Mouse (Mus musculus): ENCODE measurements around the gene Cd247. TPM values are rescaled to one million over a fixed set of nuclear protein-coding genes. Genes with fewer than 3 reads are reported as not detected.

Gene Cd247
- polyA plus RNA-seq, 1 experiment, result not detected

GRCm38 (mm10) chr1:165913720-165914415 lies 125.4 kb downstream of the Cd247 start:
- no peak overlapping the region for H3K4me3 ChIP-seq
- no peaks in the 10 kb centered on the region for H3K27me3 ChIP-seq (ENCODE audit: control insufficient read depth, insufficient read depth, insufficient read length)
- H3ac ChIP-seq (ENCODE audit: control insufficient read depth, insufficient read length), result no peak overlapping the region
- H3K36me3 ChIP-seq (ENCODE audit: control insufficient read depth, insufficient read depth), result peaks cover 18% of the 10 kb centered on the region
- no peak overlapping the region for H3K4me2 ChIP-seq (ENCODE audit: low read depth)
- H3K79me2 ChIP-seq (ENCODE audit: control insufficient read depth, insufficient read depth), result no peaks in the 10 kb centered on the region
- TF ChIP-seq USF1 (IDR thresholded peaks at IDR 0.05; ENCODE audit: low read depth), result no peak
- no peak for TF ChIP-seq E2F4 (IDR thresholded peaks at IDR 0.05; ENCODE audit: insufficient read depth)
- TF ChIP-seq REST (IDR thresholded peaks at IDR 0.05; ENCODE audit: insufficient read depth, insufficient read length), result no peak
- no peak for TF ChIP-seq TCF3 (IDR thresholded peaks at IDR 0.05; ENCODE audit: insufficient read length, low read depth)
- TF ChIP-seq POLR2A (IDR thresholded peaks at IDR 0.05; ENCODE audit: insufficient read length, low read depth), result no peak
- no peak for TF ChIP-seq MAX (IDR thresholded peaks at IDR 0.05; ENCODE audit: low read depth)
- TF ChIP-seq MYOG (IDR thresholded peaks at IDR 0.05; ENCODE audit: control insufficient read depth in 1 of 3, insufficient read depth in 1 of 3, insufficient read length in 2 of 3, low read depth in 2 of 3), result no peak
- no peak for TF ChIP-seq SRF (IDR thresholded peaks at IDR 0.05; ENCODE audit: control insufficient read depth, insufficient read length, low read depth)
- no peak for TF ChIP-seq POLR2AphosphoS2 (IDR thresholded peaks at IDR 0.05; ENCODE audit: insufficient read length, low read depth)
- no peak for TF ChIP-seq MYOD1 (IDR thresholded peaks at IDR 0.05; ENCODE audit: control insufficient read depth in 1 of 3, insufficient read length in 2 of 3, low read depth in 2 of 3)
- TF ChIP-seq TCF12 (IDR thresholded peaks at IDR 0.05; ENCODE audit: insufficient read depth, poor library complexity, severe bottlenecking), result no peak
- no peak for TF ChIP-seq CEBPB (IDR thresholded peaks at IDR 0.05; ENCODE audit: insufficient read depth, poor library complexity, severe bottlenecking)

GRCm38 (mm10) chr1:165914416-165914801 lies 125.9 kb downstream of the Cd247 start:
- Histone ChIP-seq H3K4me3 (no peak overlapping the region), H3K79me2 (ENCODE audit: control insufficient read depth, insufficient read depth) (peaks cover 5% of the 10 kb centered on the region), H3K27me3 (ENCODE audit: control insufficient read depth, insufficient read depth, insufficient read length) (no peaks in the 10 kb centered on the region), H3ac (ENCODE audit: control insufficient read depth, insufficient read length) (no peak overlapping the region), H3K4me2 (ENCODE audit: low read depth) (no peak overlapping the region), H3K36me3 (ENCODE audit: control insufficient read depth, insufficient read depth) (peaks cover 16% of the 10 kb centered on the region)
- TF ChIP-seq MYOD1 (IDR thresholded peaks at IDR 0.05; ENCODE audit: control insufficient read depth in 1 of 3, insufficient read length in 2 of 3, low read depth in 2 of 3) (no peak), POLR2AphosphoS2 (IDR thresholded peaks at IDR 0.05; ENCODE audit: insufficient read length, low read depth) (no peak), TCF12 (IDR thresholded peaks at IDR 0.05; ENCODE audit: insufficient read depth, poor library complexity, severe bottlenecking) (no peak), E2F4 (IDR thresholded peaks at IDR 0.05; ENCODE audit: insufficient read depth) (no peak), USF1 (IDR thresholded peaks at IDR 0.05; ENCODE audit: low read depth) (no peak), CEBPB (IDR thresholded peaks at IDR 0.05; ENCODE audit: insufficient read depth, poor library complexity, severe bottlenecking) (no peak), MAX (IDR thresholded peaks at IDR 0.05; ENCODE audit: low read depth) (no peak), POLR2A (IDR thresholded peaks at IDR 0.05; ENCODE audit: insufficient read length, low read depth) (no peak), SRF (IDR thresholded peaks at IDR 0.05; ENCODE audit: control insufficient read depth, insufficient read length, low read depth) (no peak), REST (IDR thresholded peaks at IDR 0.05; ENCODE audit: insufficient read depth, insufficient read length) (no peak)

GRCm38 (mm10) chr1:165921026-165921425 lies 132.5 kb downstream of the Cd247 start:
- Histone ChIP-seq H3K36me3 (ENCODE audit: control insufficient read depth, insufficient read depth) (peaks cover 8% of the 10 kb centered on the region), H3ac (ENCODE audit: control insufficient read depth, insufficient read length) (no peak overlapping the region), H3K79me2 (ENCODE audit: control insufficient read depth, insufficient read depth) (peaks cover 29% of the 10 kb centered on the region), H3K4me2 (ENCODE audit: low read depth) (no peak overlapping the region), H3K27me3 (ENCODE audit: control insufficient read depth, insufficient read depth, insufficient read length) (no peaks in the 10 kb centered on the region), H3K4me3 (no peak overlapping the region)
- no peak for TF ChIP-seq POLR2AphosphoS2 (IDR thresholded peaks at IDR 0.05; ENCODE audit: insufficient read length, low read depth)
- TF ChIP-seq SRF (IDR thresholded peaks at IDR 0.05; ENCODE audit: control insufficient read depth, insufficient read length, low read depth), result no peak
- TF ChIP-seq MYOD1 (IDR thresholded peaks at IDR 0.05; ENCODE audit: control insufficient read depth in 1 of 3, insufficient read length in 2 of 3, low read depth in 2 of 3), result no peak

GRCm38 (mm10) chr1:165922488-165922887 lies 134.0 kb downstream of the Cd247 start:
- no peak overlapping the region for H3K4me2 ChIP-seq (ENCODE audit: low read depth)
- no peak overlapping the region for H3K4me3 ChIP-seq
- H3K27me3 ChIP-seq (ENCODE audit: control insufficient read depth, insufficient read depth, insufficient read length), result no peaks in the 10 kb centered on the region
- TF ChIP-seq POLR2A (IDR thresholded peaks at IDR 0.05; ENCODE audit: insufficient read length, low read depth), result no peak
- TF ChIP-seq TCF12 (IDR thresholded peaks at IDR 0.05; ENCODE audit: insufficient read depth, poor library complexity, severe bottlenecking), result no peak
- TF ChIP-seq TCF3 (IDR thresholded peaks at IDR 0.05; ENCODE audit: insufficient read length, low read depth), result no peak
- no peak for TF ChIP-seq USF1 (IDR thresholded peaks at IDR 0.05; ENCODE audit: low read depth)
- no peak for TF ChIP-seq SRF (IDR thresholded peaks at IDR 0.05; ENCODE audit: control insufficient read depth, insufficient read length, low read depth)
- TF ChIP-seq MYOG (IDR thresholded peaks at IDR 0.05; ENCODE audit: control insufficient read depth in 1 of 3, insufficient read depth in 1 of 3, insufficient read length in 2 of 3, low read depth in 2 of 3), result no peak
- TF ChIP-seq MAX (IDR thresholded peaks at IDR 0.05; ENCODE audit: low read depth), result no peak
- no peak for TF ChIP-seq CEBPB (IDR thresholded peaks at IDR 0.05; ENCODE audit: insufficient read depth, poor library complexity, severe bottlenecking)
- no peak for TF ChIP-seq E2F4 (IDR thresholded peaks at IDR 0.05; ENCODE audit: insufficient read depth)
- no peak for TF ChIP-seq MYOD1 (IDR thresholded peaks at IDR 0.05; ENCODE audit: control insufficient read depth in 1 of 3, insufficient read length in 2 of 3, low read depth in 2 of 3)
- TF ChIP-seq POLR2AphosphoS2 (IDR thresholded peaks at IDR 0.05; ENCODE audit: insufficient read length, low read depth), result no peak
- TF ChIP-seq REST (IDR thresholded peaks at IDR 0.05; ENCODE audit: insufficient read depth, insufficient read length), result no peak
- peaks cover 29% of the 10 kb centered on the region for H3K79me2 ChIP-seq (ENCODE audit: control insufficient read depth, insufficient read depth)
- H3K36me3 ChIP-seq (ENCODE audit: control insufficient read depth, insufficient read depth), result no peaks in the 10 kb centered on the region
- no peak overlapping the region for H3ac ChIP-seq (ENCODE audit: control insufficient read depth, insufficient read length)

GRCm38 (mm10) chr1:165925207-165925606 lies 136.7 kb downstream of the Cd247 start:
- Histone ChIP-seq H3K36me3 (ENCODE audit: control insufficient read depth, insufficient read depth) (no peaks in the 10 kb centered on the region), H3K4me2 (ENCODE audit: low read depth) (no peak overlapping the region), H3ac (ENCODE audit: control insufficient read depth, insufficient read length) (no peak overlapping the region), H3K79me2 (ENCODE audit: control insufficient read depth, insufficient read depth) (peaks cover 22% of the 10 kb centered on the region), H3K4me3 (no peak overlapping the region), H3K27me3 (ENCODE audit: control insufficient read depth, insufficient read depth, insufficient read length) (no peaks in the 10 kb centered on the region)
- TF ChIP-seq CEBPB (IDR thresholded peaks at IDR 0.05; ENCODE audit: insufficient read depth, poor library complexity, severe bottlenecking) (no peak), MYOD1 (IDR thresholded peaks at IDR 0.05; ENCODE audit: control insufficient read depth in 1 of 3, insufficient read length in 2 of 3, low read depth in 2 of 3) (no peak), POLR2AphosphoS2 (IDR thresholded peaks at IDR 0.05; ENCODE audit: insufficient read length, low read depth) (no peak), MYOG (IDR thresholded peaks at IDR 0.05; ENCODE audit: control insufficient read depth in 1 of 3, insufficient read depth in 1 of 3, insufficient read length in 2 of 3, low read depth in 2 of 3) (no peak)
